Mouse (Mus musculus): Measurements from ENCODE around the gene Ugcg.

- TF ChIP-seq CTCF (IDR thresholded peaks at IDR 0.05; ENCODE audit: borderline replicate concordance, insufficient read depth, low read length) = no peak
- no peak for TF ChIP-seq POLR2A (IDR thresholded peaks at IDR 0.05; ENCODE audit: low read depth, low read length)
Observed at GRCm38 (mm10) chr4:59190650-59191424, 1.8 kb downstream of the Ugcg start.
